In genomic region chr7:92761161-92761560, GRCm38 (mm10) we compare ENCODE assay signal across 25 mouse cellular contexts. TPM values are rescaled to one million over a fixed set of nuclear protein-coding genes. Genes with fewer than 3 reads are reported as not detected.
DNase-seq lines count a peak whose midpoint lies in the region; ATAC-seq and TF ChIP-seq lines count a peak whose summit lies in the region.
"Had no signal": no experiment of that assay in that cellular context is flagged by ENCODE, and none has a peak within 500 bp of the region (broad histone marks: within the 10 kb centered on the region; RNA-seq: fewer than 3 reads in every experiment).

No protein-coding gene starts in this region.

- H3K4me3 ChIP-seq in heart, adult 2 months = no peak overlapping the region
- H3K4me3 ChIP-seq in heart, embryonic 12.5 days = no peak overlapping the region
- no peak overlapping the region for H3K4me3 ChIP-seq in hindbrain, embryonic 13.5 days
- H3K4me3 ChIP-seq: embryonic facial prominence, embryonic 12.5 days; heart, embryonic 15.5 days; hindbrain, embryonic 12.5 days; limb, embryonic 15.5 days; liver, embryonic 15.5 days had no signal

- no peaks in the 10 kb centered on the region for H3K9me3 ChIP-seq in heart, embryonic 12.5 days (replicated peaks)
- no peaks in the 10 kb centered on the region for H3K9me3 ChIP-seq in hindbrain, embryonic 13.5 days
- H3K9me3 ChIP-seq: embryonic facial prominence, embryonic 12.5 days; G1E; heart, embryonic 15.5 days; hindbrain, embryonic 12.5 days; limb, embryonic 15.5 days; liver, embryonic 15.5 days had no signal

- H3K79me2 ChIP-seq in heart, adult 2 months (replicated peaks; ENCODE audit: control insufficient read depth, insufficient read depth, low read length) = peaks cover 2% of the 10 kb centered on the region; the same call in 1 of the 2 replicates

- intact Hi-C loops in heart, adult 2 months (cut with DNase I) = no loop called here
- intact Hi-C loops in heart, postnatal 36 days (cut with DNase I) = loop anchor here (5.0 kb wide), 1 partner anchor 36 kb away; no protein-coding TSS in a partner anchor

- no peak for ATAC-seq in heart, embryonic 12.5 days (ENCODE audit: insufficient number of reproducible peaks, low FRiP score)
- ATAC-seq in hindbrain, embryonic 13.5 days (ENCODE audit: low FRiP score) = no peak
- ATAC-seq: inflammation-experienced regulatory T-cells, adult 6 months had no signal

- H3K27me3 ChIP-seq in heart, adult 2 months (ENCODE audit: control insufficient read depth, insufficient read depth, low read length) = no peaks in the 10 kb centered on the region
- no peaks in the 10 kb centered on the region for H3K27me3 ChIP-seq in heart, embryonic 12.5 days (replicated peaks)
- H3K27me3 ChIP-seq in hindbrain, embryonic 13.5 days = no peaks in the 10 kb centered on the region
- H3K27me3 ChIP-seq: CH12.LX; embryonic facial prominence, embryonic 12.5 days; heart, embryonic 15.5 days; hindbrain, embryonic 12.5 days; limb, embryonic 15.5 days; liver, embryonic 15.5 days had no signal

- peak overlapping the region; percentile 79 for H3K27ac ChIP-seq in heart, adult 2 months
- H3K27ac ChIP-seq in heart, embryonic 12.5 days (ENCODE audit: poor library complexity, severe bottlenecking) = no peak overlapping the region
- no peak overlapping the region for H3K27ac ChIP-seq in hindbrain, embryonic 13.5 days
- H3K27ac ChIP-seq: embryonic facial prominence, embryonic 12.5 days; heart, embryonic 15.5 days; hindbrain, embryonic 12.5 days; limb, embryonic 15.5 days; liver, embryonic 15.5 days had no signal

- peak; percentile 51 for DNase-seq in cerebellum, adult 8-10 months
- DNase-seq in cerebellum, postnatal 4 days (ENCODE audit: low spot score in 2 of 2) = no peak
- peak; percentile 36 to 71 for DNase-seq in heart, adult 2 months
- DNase-seq in cerebellum, adult 9-11 months = peak; percentile 60
- peak; percentile 22 to 55 for DNase-seq in heart, postnatal 36 days
- no peak for DNase-seq in layer of hippocampus, adult 18-20 months (ENCODE audit: low spot score in 2 of 2)
- DNase-seq: adrenal gland, postnatal 14 days; B cell, adult 2 months; gastrocnemius, postnatal 10 days; kidney, adult 18-20 months; left cerebral cortex, postnatal 4 days; lung, postnatal 4 days; midbrain, embryonic 14.5 days; right cerebral cortex, postnatal 14 days; spleen, adult 18-20 months had no signal

- WGBS in heart, adult 2 months = 48% methylated on average over 9 of the region's 9 CpGs
- WGBS in heart, embryonic 12.5 days = 85% methylated on average over 9 of the region's 9 CpGs
- 92% methylated on average over 9 of the region's 9 CpGs for WGBS in hindbrain, embryonic 13.5 days

- H3K4me1 ChIP-seq in heart, adult 2 months (ENCODE audit: control insufficient read depth, insufficient read depth, low read length) = peaks cover 5% of the 10 kb centered on the region; the same call in 1 of the 2 replicates
- 0 out of 2 replicates have a peak, but pooled peaks cover 5% of the 10 kb centered on the region for H3K4me1 ChIP-seq in heart, embryonic 12.5 days (replicated peaks)
- H3K4me1 ChIP-seq in hindbrain, embryonic 13.5 days (replicated peaks) = peaks cover 4% of the 10 kb centered on the region
- H3K4me1 ChIP-seq: hindbrain, embryonic 12.5 days; liver, embryonic 15.5 days had no signal

- no peak overlapping the region for H3K4me2 ChIP-seq in heart, embryonic 12.5 days
- no peak overlapping the region for H3K4me2 ChIP-seq in hindbrain, embryonic 13.5 days
- H3K4me2 ChIP-seq: embryonic facial prominence, embryonic 12.5 days; heart, embryonic 15.5 days; hindbrain, embryonic 12.5 days; limb, embryonic 15.5 days; liver, embryonic 15.5 days had no signal

- H3K36me3 ChIP-seq in heart, adult 2 months (ENCODE audit: control insufficient read depth, insufficient read depth, low read length) = no peaks in the 10 kb centered on the region; the same call in 1 of the 2 replicates
- H3K36me3 ChIP-seq in heart, embryonic 12.5 days = no peaks in the 10 kb centered on the region
- H3K36me3 ChIP-seq in hindbrain, embryonic 13.5 days = no peaks in the 10 kb centered on the region
- H3K36me3 ChIP-seq: embryonic facial prominence, embryonic 12.5 days; G1E; heart, embryonic 15.5 days; hindbrain, embryonic 12.5 days; limb, embryonic 15.5 days; liver, embryonic 15.5 days had no signal

- TF ChIP-seq POLR2A in heart, adult 2 months (IDR thresholded peaks at IDR 0.05; ENCODE audit: insufficient read depth, low read depth, low read length) = no peak

- 0 out of 2 replicates have a peak, but pooled peaks have one; percentile 21 for TF ChIP-seq EP300 in heart, adult 2 months (IDR thresholded peaks at IDR 0.05; ENCODE audit: insufficient read depth, low read depth, low read length)

- no peak for TF ChIP-seq CTCF in heart, adult 2 months (IDR thresholded peaks at IDR 0.05)

- no peak overlapping the region for H3K9ac ChIP-seq in heart, adult 2 months (ENCODE audit: low read depth, low read length)
- no peak overlapping the region for H3K9ac ChIP-seq in heart, embryonic 12.5 days
- H3K9ac ChIP-seq in hindbrain, embryonic 13.5 days = no peak overlapping the region
- H3K9ac ChIP-seq: embryonic facial prominence, embryonic 12.5 days; heart, embryonic 15.5 days; hindbrain, embryonic 12.5 days; limb, embryonic 15.5 days; liver, embryonic 15.5 days had no signal

RNA-seq across cellular contexts. Expression of gene Rab30, which starts 19.8 kb away (rescaled TPM):
- 10 to 100 TPM; 10.8 to 22.5 TPM for total RNA-seq in heart, adult 2 months (2021)
- 2.8 and 6.9 TPM in 2 replicates for polyA plus RNA-seq in heart, adult 2 months (2012; rRNA removed)
- 6.6 and 9.4 TPM in 2 replicates for polyA plus RNA-seq in heart, embryonic 12.5 days (2016; fragmentation: Nextera tagmentation; extraction: Ambion mirVana)
- 10 to 100 TPM in 1 of 2 experiments, 1 to 10 TPM in 1; 8.8 to 24.1 TPM for total RNA-seq in heart, postnatal 36 days (2021)
- total RNA-seq in layer of hippocampus, adult 18-20 months (2021) = 10 to 100 TPM; 39.3 to 41.5 TPM
- 19.9 and 22.3 TPM in 2 replicates for polyA plus RNA-seq in hindbrain, embryonic 13.5 days (2015; fragmentation: Nextera tagmentation; extraction: Ambion mirVana)

Comparison
In these comparisons a context has a peak if more than half of its experiments do, and no peak if none do; other contexts are left out.
1. DNase-seq: peak in cerebellum, adult 8-10 months (single experiment), heart, adult 2 months (2 of 2), cerebellum, adult 9-11 months (single experiment) and heart, postnatal 36 days (2 of 2); none in cerebellum, postnatal 4 days (0 of 2) and layer of hippocampus, adult 18-20 months (0 of 2).